Mouse (Mus musculus) C2C12 (cell line): ENCODE data around the gene Rrp12. TPM values are rescaled to one million over a fixed set of nuclear protein-coding genes. Genes with fewer than 3 reads are reported as not detected.

ENCODE experiments used
- H3K27me3 ChIP-seq: one replicate; pipeline ENCODE4 v1.6.1; 2011; ENCODE audit not compliant: control insufficient read depth, insufficient read depth, insufficient read length
- H3K36me3 ChIP-seq: one replicate; pipeline ENCODE4 v1.6.1; 2011; ENCODE audit not compliant: control insufficient read depth, insufficient read depth
- H3K4me3 ChIP-seq: one replicate; pipeline ENCODE4 v1.5.1; 2011; ENCODE audit warnings: mild to moderate bottlenecking, control low read depth; ENCODE audit not compliant: poor library complexity, insufficient read depth, severe bottlenecking
- H3K79me2 ChIP-seq: one replicate; pipeline ENCODE4 v1.6.1; 2011; ENCODE audit not compliant: control insufficient read depth, insufficient read depth
- H3K79me3 ChIP-seq: one replicate; pipeline ENCODE4 v1.6.1; 2011; ENCODE audit warnings: low read depth, control low read depth
- H3ac ChIP-seq: one replicate; pipeline ENCODE3; 2011; ENCODE audit warnings: low read depth; ENCODE audit not compliant: control insufficient read depth, insufficient read length
- CEBPB ChIP-seq: IDR thresholded peaks from one replicate; pipeline ENCODE4 v1.6.1; 2011; ENCODE audit warnings: low read depth, mild to moderate bottlenecking, control low read depth, moderate library complexity
- CTCF ChIP-seq: IDR thresholded peaks from one replicate; pipeline ENCODE4 v1.5.1; 2011; ENCODE audit not compliant: control insufficient read depth, insufficient read depth, insufficient read length
- FOSL1 ChIP-seq: IDR thresholded peaks from one replicate; pipeline ENCODE4 v1.8.0; 2011; ENCODE audit warnings: mild to moderate bottlenecking, low read length; ENCODE audit not compliant: poor library complexity, insufficient read depth, severe bottlenecking
- MAX ChIP-seq: IDR thresholded peaks from one replicate; pipeline ENCODE4 v1.6.1; 2011; ENCODE audit warnings: mild to moderate bottlenecking, control low read depth
- MYOD1 ChIP-seq: IDR thresholded peaks from one replicate; pipeline ENCODE4 v1.6.1; 2011; ENCODE audit warnings: low read depth; ENCODE audit not compliant: control insufficient read depth, insufficient read length
- MYOG ChIP-seq: IDR thresholded peaks from one replicate; pipeline ENCODE4 v1.6.1; 2011; ENCODE audit not compliant: control insufficient read depth, insufficient read length; ENCODE audit errors: extremely low read depth
- USF1 ChIP-seq: IDR thresholded peaks from one replicate; pipeline ENCODE4 v1.6.1; 2011; ENCODE audit warnings: low read depth, mild to moderate bottlenecking, control low read depth, moderate library complexity
- polyA plus RNA-seq: library from polyadenylated mRNA; unstranded; fragments of >200 nt; fragmentation: generic; extraction: Trizol; gene quantifications from one replicate; pipeline ENCODE4 v1.2.1, GENCODE M21; 2012; ENCODE audit warnings: missing spikeins

The Rrp12 gene
- polyA plus RNA-seq, 1 experiment = 33.6 TPM

- Histone ChIP-seq H3K27me3 (peaks cover 38% of the 10 kb centered on the region), H3K4me3 (no peak overlapping the region), H3K79me3 (no peaks in the 10 kb centered on the region)
Observed at GRCm38 (mm10) chr19:41837917-41838261, 58.1 kb downstream of the Rrp12 start.

GRCm38 (mm10) chr19:41837194-41837916 lies 58.6 kb downstream of the Rrp12 start:
- no peaks in the 10 kb centered on the region for H3K36me3 ChIP-seq

More at GRCm38 (mm10) chr19:41837917-41838261, 58.1 kb downstream of the Rrp12 start:
- H3ac ChIP-seq = no peak overlapping the region
- TF ChIP-seq USF1 (no peak), CTCF (no peak), MYOG (no peak), FOSL1 (no peak), MAX (no peak), CEBPB (no peak), MYOD1 (no peak)
- H3K36me3 ChIP-seq = no peaks in the 10 kb centered on the region
- H3K79me2 ChIP-seq = no peaks in the 10 kb centered on the region

GRCm38 (mm10) chr19:41836719-41837118 lies 59.3 kb downstream of the Rrp12 start:
- no peaks in the 10 kb centered on the region for H3K79me2 ChIP-seq
- H3ac ChIP-seq = no peak overlapping the region
- peaks cover 47% of the 10 kb centered on the region for H3K27me3 ChIP-seq

More at GRCm38 (mm10) chr19:41837194-41837916, 58.6 kb downstream of the Rrp12 start:
- Histone ChIP-seq H3K79me3 (no peaks in the 10 kb centered on the region), H3K27me3 (peaks cover 40% of the 10 kb centered on the region), H3K79me2 (no peaks in the 10 kb centered on the region), H3K4me3 (no peak overlapping the region), H3ac (no peak overlapping the region)
- TF ChIP-seq MAX (no peak), CEBPB (no peak), USF1 (no peak), CTCF (no peak), MYOD1 (no peak)

GRCm38 (mm10) chr19:41835816-41836215 lies 60.2 kb downstream of the Rrp12 start:
- Histone ChIP-seq H3K79me3 (no peaks in the 10 kb centered on the region), H3K79me2 (no peaks in the 10 kb centered on the region), H3K36me3 (no peaks in the 10 kb centered on the region), H3ac (no peak overlapping the region), H3K27me3 (peaks cover 56% of the 10 kb centered on the region), H3K4me3 (no peak overlapping the region)
- TF ChIP-seq MYOD1 (no peak), FOSL1 (no peak), MYOG (no peak), CEBPB (no peak), CTCF (no peak), USF1 (no peak), MAX (no peak)

More at GRCm38 (mm10) chr19:41836719-41837118, 59.3 kb downstream of the Rrp12 start:
- TF ChIP-seq MYOG = no peak
- TF ChIP-seq USF1 = no peak
- no peak for TF ChIP-seq FOSL1
- TF ChIP-seq CEBPB = no peak
- Histone ChIP-seq H3K79me3 (no peaks in the 10 kb centered on the region), H3K36me3 (no peaks in the 10 kb centered on the region), H3K4me3 (no peak overlapping the region)

GRCm38 (mm10) chr19:41835407-41835806 lies 60.6 kb downstream of the Rrp12 start:
- TF ChIP-seq FOSL1 (no peak), USF1 (no peak), MYOG (no peak), CEBPB (no peak), MAX (no peak), MYOD1 (no peak), CTCF (no peak)
- peaks cover 60% of the 10 kb centered on the region for H3K27me3 ChIP-seq
- no peaks in the 10 kb centered on the region for H3K79me2 ChIP-seq
- no peaks in the 10 kb centered on the region for H3K36me3 ChIP-seq
- no peak overlapping the region for H3K4me3 ChIP-seq
- no peak overlapping the region for H3ac ChIP-seq
- H3K79me3 ChIP-seq = no peaks in the 10 kb centered on the region

GRCm38 (mm10) chr19:41832501-41833201 lies 63.3 kb downstream of the Rrp12 start:
- Histone ChIP-seq H3ac (no peak overlapping the region), H3K27me3 (peaks cover 54% of the 10 kb centered on the region)

More at GRCm38 (mm10) chr19:41832501-41833201, 63.3 kb downstream of the Rrp12 start:
- no peaks in the 10 kb centered on the region for H3K79me2 ChIP-seq
- H3K36me3 ChIP-seq = no peaks in the 10 kb centered on the region
- TF ChIP-seq MYOD1 = no peak
- no peak for TF ChIP-seq CEBPB
- TF ChIP-seq CTCF = no peak
- no peak for TF ChIP-seq MAX
- TF ChIP-seq MYOG = no peak
- no peak for TF ChIP-seq FOSL1
- TF ChIP-seq USF1 = no peak
- no peak overlapping the region for H3K4me3 ChIP-seq
- no peaks in the 10 kb centered on the region for H3K79me3 ChIP-seq
